Mouse (Mus musculus) embryonic stem cell, embryonic (primary cell): ENCODE measurements at regions not wholly inside any gene's neighbourhood (a gene's known extent, or its start where the extent isn't known, plus 50 kb on each side); places are given as distances from the start of the nearest gene placed in this dataset.

ENCODE experiments used
- CTCF ChIA-PET, 4 experiments: fragments of 300-600 bp in 2 of 4; fragments of 350-600 bp in 2 of 4; sonication (Branson Sonifier 250); formaldehyde crosslinking; loops; one replicate each; lab custom pipeline; 2022; ENCODE audit warnings: inconsistent platforms in 2 of 4; lab: Charles Lee
- POLR2A ChIA-PET, 4 experiments: fragments of 300-600 bp in 2 of 4; fragments of 350-600 bp in 2 of 4; sonication (Branson Sonifier 250); formaldehyde crosslinking; loops; one replicate each; lab custom pipeline; 2022; ENCODE audit warnings: antibody characterized with exemption in 4 of 4, inconsistent platforms in 1 of 4; lab: Charles Lee

DNA sequence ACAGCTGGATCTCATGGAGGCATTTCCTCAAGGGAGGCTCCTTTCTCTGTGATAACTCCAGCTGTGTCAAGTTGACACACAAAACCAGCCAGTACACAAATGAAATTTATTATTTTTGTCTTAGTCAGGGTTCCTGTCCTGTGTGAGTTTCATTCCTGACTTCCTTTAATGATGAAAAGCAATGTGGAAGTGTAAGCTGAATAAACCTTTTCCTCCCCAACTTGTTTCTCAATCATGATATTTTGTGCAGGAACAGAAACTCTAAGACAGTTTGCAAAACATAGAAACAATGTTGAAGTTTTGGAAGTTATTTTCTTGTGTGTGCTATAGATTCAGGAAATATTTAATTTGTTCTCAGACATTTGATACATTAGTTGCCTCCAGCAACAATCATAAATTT is 526.9 kb downstream of the 1700017N19Rik start:
- ChIA-PET CTCF (no interaction called here), POLR2A (no interaction called here)

DNA sequence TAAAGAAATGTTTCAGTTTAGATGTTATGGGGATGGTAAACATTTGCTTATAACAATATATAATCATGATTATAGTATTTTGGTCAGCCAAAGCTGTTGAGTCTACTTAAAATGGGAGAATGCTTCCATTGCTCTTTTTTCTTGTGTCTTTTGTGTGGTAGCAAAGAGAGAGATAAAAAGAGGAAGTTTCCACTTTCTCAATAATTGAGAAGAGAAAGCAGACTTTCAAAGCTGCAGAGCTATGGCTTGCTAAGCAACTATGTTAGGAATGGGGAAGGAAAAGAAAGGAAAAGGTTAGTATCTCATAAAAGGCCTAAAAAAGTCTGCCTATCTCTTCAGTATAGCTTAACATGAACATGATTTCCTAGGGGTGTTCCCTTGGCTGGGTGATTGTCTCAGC is 529.9 kb downstream of the 1700017N19Rik start:
- ChIA-PET CTCF (no interaction called here), POLR2A (no interaction called here)

DNA sequence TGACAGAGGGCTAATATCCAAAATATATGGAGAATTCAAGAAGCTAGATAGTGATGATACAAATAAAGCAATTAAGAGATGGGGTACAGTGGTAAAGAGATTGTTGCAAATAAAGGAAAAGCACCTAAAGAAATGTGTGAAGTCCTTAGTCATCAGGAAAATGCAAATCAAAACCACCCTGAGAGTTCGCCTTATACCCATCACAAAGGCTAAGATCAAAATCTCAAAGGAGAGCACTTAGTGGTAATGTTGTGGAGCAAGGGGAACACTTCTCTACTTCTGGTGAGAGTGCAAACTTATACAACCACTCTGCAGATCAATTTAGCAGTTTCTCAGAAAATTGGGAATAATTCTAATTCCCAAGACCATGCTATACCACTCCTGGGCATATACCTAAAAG is 514.2 kb upstream of the Mgat4c start:
- ChIA-PET CTCF (no interaction called here), POLR2A (interaction anchor here in 1 of 4 experiments (0.5 kb wide), 1 partner anchor 407 kb away, joined by 4 read pairs; no protein-coding TSS in a partner anchor)

DNA sequence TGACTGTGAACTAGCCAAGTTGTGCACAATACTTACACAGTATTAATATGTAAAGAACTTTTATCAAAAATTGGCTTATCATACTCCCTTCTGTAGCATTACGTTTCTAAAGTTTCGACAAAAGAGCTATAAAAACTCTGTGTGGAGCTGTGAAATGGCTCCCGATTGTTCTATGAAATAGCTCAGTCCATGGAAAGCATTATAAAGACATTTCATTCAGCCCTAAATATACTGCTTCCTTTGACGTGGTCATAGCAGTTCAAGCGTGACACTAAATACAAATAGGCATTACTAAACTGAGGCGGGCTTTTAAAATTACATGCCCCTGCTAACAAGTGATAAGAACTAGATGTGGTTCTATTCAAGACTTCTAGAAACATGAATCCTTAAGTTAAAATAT is 509.5 kb upstream of the Mgat4c start:
- CTCF ChIA-PET: no interaction called here
- POLR2A ChIA-PET: interaction anchor here in 1 of 4 experiments (0.6 kb wide), 1 partner anchor 697 kb away, joined by 3 read pairs; no protein-coding TSS in a partner anchor

DNA sequence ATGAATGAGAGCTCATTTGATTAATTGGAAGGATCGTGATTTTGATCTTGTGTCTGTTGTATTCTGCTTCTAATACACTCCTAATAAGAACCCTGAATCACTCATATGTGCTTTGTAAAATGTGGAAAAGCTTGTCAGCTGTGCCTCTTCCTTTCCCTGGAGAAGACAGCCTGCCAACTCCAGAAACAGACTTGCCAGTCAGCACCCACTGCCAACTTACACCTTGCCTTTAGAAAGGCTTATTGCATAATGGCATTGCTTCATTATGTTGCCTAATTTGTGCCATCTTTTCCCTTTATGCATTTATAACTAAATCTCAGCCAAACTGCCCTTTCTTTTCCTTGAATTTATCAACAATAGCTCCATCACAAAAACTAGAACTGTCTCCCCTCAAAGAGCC is 492.1 kb upstream of the Mgat4c start:
- CTCF ChIA-PET: no interaction called here
- POLR2A ChIA-PET: no interaction called here
